Mouse (Mus musculus) embryonic facial prominence, embryonic 14.5 days (tissue): ENCODE data around the gene Cnih2. TPM values are rescaled to one million over a fixed set of nuclear protein-coding genes. Genes with fewer than 3 reads are reported as not detected.

Experiments used
- ATAC-seq: fragments of 200-750 bp; cut with Nextera tagmentation; 2 replicates; pipeline ENCODE4 v1.8.0; 2017; ENCODE audit warnings: low read depth, moderate number of reproducible peaks, moderate TSS enrichment
- DNase-seq: peaks from one replicate; pipeline ENCODE4 v3.0.0-alpha.2; 2015; ENCODE audit warnings: low spot score
- H3K27ac ChIP-seq: fragments of 300-500 bp; sonication (generic); replicated peaks from 2 replicates; pipeline ENCODE4 v1.5.1; 2014; ENCODE audit warnings: low read depth, mild to moderate bottlenecking, low read length, moderate library complexity
- H3K27me3 ChIP-seq: fragments of 300-500 bp; sonication (generic); replicated peaks from 2 replicates; pipeline ENCODE4 v1.6.1; 2014; ENCODE audit warnings: low read length; ENCODE audit not compliant: control insufficient read depth, insufficient read depth
- H3K36me3 ChIP-seq: fragments of 300-500 bp; sonication (generic); 2 replicates; pipeline ENCODE4 v1.6.1; 2014; ENCODE audit warnings: low read length, mixed read lengths; ENCODE audit not compliant: control insufficient read depth, insufficient read depth
- H3K4me1 ChIP-seq: fragments of 300-500 bp; sonication (generic); 2 replicates; pipeline ENCODE4 v1.6.1; 2014; ENCODE audit warnings: antibody characterized with exemption, low read length; ENCODE audit not compliant: control insufficient read depth, insufficient read depth
- H3K4me2 ChIP-seq: fragments of 300-500 bp; sonication (generic); 2 replicates; pipeline ENCODE4 v1.6.1; 2014; ENCODE audit warnings: low read depth, mild to moderate bottlenecking, low read length, moderate library complexity, mixed read lengths
- H3K4me3 ChIP-seq: fragments of 300-500 bp; sonication (generic); 2 replicates; pipeline ENCODE4 v1.5.1; 2014; ENCODE audit warnings: low read depth, mild to moderate bottlenecking, low read length
- H3K9ac ChIP-seq: fragments of 300-500 bp; sonication (generic); 2 replicates; pipeline ENCODE4 v1.6.1; 2014; ENCODE audit warnings: low read depth, mild to moderate bottlenecking, low read length, moderate library complexity, mixed read lengths
- H3K9me3 ChIP-seq: fragments of 300-500 bp; sonication (generic); 2 replicates; pipeline ENCODE4 v1.6.1; 2016; ENCODE audit warnings: low read length; ENCODE audit not compliant: control insufficient read depth
- WGBS: fragments of 180-500 bp; shearing (Covaris S2); extraction: QIAGEN DNeasy Blood & Tissue Kit; methylation state at CpG from one replicate; pipeline ENCODE4 v1.1.7; 2014; 5-methylcytosine and 5-hydroxymethylcytosine counted together
- polyA plus RNA-seq: library from polyadenylated mRNA; unstranded; fragments of >200 nt; fragmentation: Nextera tagmentation; extraction: Ambion mirVana; gene quantifications from 2 replicates; pipeline ENCODE4 v1.2.1, GENCODE M21; 2014

Gene Cnih2
- polyA plus RNA-seq, 1 experiment from 2014 or later: 36.0 TPM

- H3K4me1 ChIP-seq: no peaks in the 10 kb centered on the region
- ATAC-seq (peak; percentile 94), DNase-seq (peak; percentile 95)
- H3K27ac ChIP-seq: peak overlapping the region; percentile 84
- peak overlapping the region; percentile 78 for H3K9ac ChIP-seq
- peak overlapping the region; percentile 77 for H3K4me3 ChIP-seq
- 2% methylated on average over 41 of the region's 83 CpGs for WGBS
- no peaks in the 10 kb centered on the region for H3K9me3 ChIP-seq
- H3K4me2 ChIP-seq: peak overlapping the region; percentile 63
- no peaks in the 10 kb centered on the region for H3K27me3 ChIP-seq
- peaks cover 21% of the 10 kb centered on the region for H3K36me3 ChIP-seq
Observed at GRCm38 (mm10) chr19:5117494-5118383, 19.4 kb upstream of the Cnih2 start.

GRCm38 (mm10) chr19:5113783-5114182 is 15.5 kb upstream of the Cnih2 start:
- Histone ChIP-seq H3K36me3 (peaks cover 60% of the 10 kb centered on the region), H3K4me2 (no peak overlapping the region), H3K27me3 (no peaks in the 10 kb centered on the region), H3K27ac (no peak overlapping the region), H3K4me1 (no peaks in the 10 kb centered on the region), H3K9ac (no peak overlapping the region), H3K9me3 (no peaks in the 10 kb centered on the region), H3K4me3 (no peak overlapping the region)
- ATAC-seq (no peak), DNase-seq (no peak)
- WGBS: 96% methylated on average over 7 of the region's 7 CpGs

- no peak overlapping the region for H3K27ac ChIP-seq
- 75% methylated on average over 19 of the region's 19 CpGs for WGBS
- DNase-seq (no peak), ATAC-seq (no peak)
- H3K4me2 ChIP-seq: no peak overlapping the region
- H3K36me3 ChIP-seq: peaks cover 70% of the 10 kb centered on the region
- H3K9me3 ChIP-seq: no peaks in the 10 kb centered on the region
- H3K27me3 ChIP-seq: no peaks in the 10 kb centered on the region
- H3K9ac ChIP-seq: no peak overlapping the region
- H3K4me1 ChIP-seq: peaks cover 7% of the 10 kb centered on the region; the same call in 1 of the 2 replicates
- no peak overlapping the region for H3K4me3 ChIP-seq
Observed at GRCm38 (mm10) chr19:5109659-5110453, 11.5 kb upstream of the Cnih2 start.

GRCm38 (mm10) chr19:5108702-5109101 is 10.4 kb upstream of the Cnih2 start:
- DNase-seq (no peak), ATAC-seq (no peak)
- no peak overlapping the region for H3K4me3 ChIP-seq
- H3K4me1 ChIP-seq: peaks cover 7% of the 10 kb centered on the region; the same call in 1 of the 2 replicates
- WGBS: 48% methylated on average over 4 of the region's 4 CpGs
- no peak overlapping the region for H3K4me2 ChIP-seq
- 0 out of 2 replicates have a peak overlapping the region, but pooled peaks have one; percentile 14 for H3K9ac ChIP-seq
- peaks cover 72% of the 10 kb centered on the region for H3K36me3 ChIP-seq
- H3K27ac ChIP-seq: peak overlapping the region; percentile 15; the same call in 1 of the 2 replicates
- no peaks in the 10 kb centered on the region for H3K9me3 ChIP-seq
- no peaks in the 10 kb centered on the region for H3K27me3 ChIP-seq

- no peak overlapping the region for H3K4me3 ChIP-seq
- H3K4me1 ChIP-seq: peaks cover 7% of the 10 kb centered on the region; the same call in 1 of the 2 replicates
- 0 out of 2 replicates have a peak overlapping the region, but pooled peaks have one; percentile 14 for H3K9ac ChIP-seq
- no peaks in the 10 kb centered on the region for H3K9me3 ChIP-seq
- no peak overlapping the region for H3K4me2 ChIP-seq
- WGBS: 41% methylated on average over 5 of the region's 5 CpGs
- ATAC-seq (no peak), DNase-seq (peak; percentile 48)
- peak overlapping the region; percentile 15; the same call in 1 of the 2 replicates for H3K27ac ChIP-seq
- no peaks in the 10 kb centered on the region for H3K27me3 ChIP-seq
- peaks cover 72% of the 10 kb centered on the region for H3K36me3 ChIP-seq
Observed at GRCm38 (mm10) chr19:5108271-5108575, 9.9 kb upstream of the Cnih2 start.

GRCm38 (mm10) chr19:5107556-5108270 is 9.4 kb upstream of the Cnih2 start:
- Histone ChIP-seq H3K9me3 (no peaks in the 10 kb centered on the region), H3K4me3 (no peak overlapping the region), H3K4me2 (peak overlapping the region; percentile 41), H3K27ac (no peak overlapping the region; the same call in 1 of the 2 replicates), H3K36me3 (peaks cover 74% of the 10 kb centered on the region), H3K27me3 (no peaks in the 10 kb centered on the region), H3K4me1 (peaks cover 7% of the 10 kb centered on the region; the same call in 1 of the 2 replicates), H3K9ac (no peak overlapping the region; the same call in 1 of the 2 replicates)
- DNase-seq (no peak), ATAC-seq (no peak)
- WGBS: 81% methylated on average over 18 of the region's 18 CpGs

- H3K36me3 ChIP-seq: peaks cover 75% of the 10 kb centered on the region
- H3K27ac ChIP-seq: peak within 1 kb of the TSS; percentile 96
- peak; percentile 99 for DNase-seq
- WGBS: under 1% methylated on average over 16 of the region's 46 CpGs
- H3K4me1 ChIP-seq: peaks cover 7% of the 10 kb centered on the region; the same call in 1 of the 2 replicates
- no peaks in the 10 kb centered on the region for H3K27me3 ChIP-seq
- H3K9me3 ChIP-seq: no peaks in the 10 kb centered on the region
- peak; percentile 97 for ATAC-seq
- peak within 1 kb of the TSS; percentile 78 for H3K4me2 ChIP-seq
- H3K4me3 ChIP-seq: peak within 1 kb of the TSS; percentile 63
- H3K9ac ChIP-seq: peak within 1 kb of the TSS; percentile 87
Observed at GRCm38 (mm10) chr19:5106731-5107191, 8.4 kb upstream of the Cnih2 start, which contains the start of gene Rab1b. Gene Rab1b (minus strand): TSS chr19:5107072.

GRCm38 (mm10) chr19:5106074-5106473 is 7.8 kb upstream of the Cnih2 start:
- Histone ChIP-seq H3K4me1 (peaks cover 7% of the 10 kb centered on the region; the same call in 1 of the 2 replicates), H3K4me3 (peak overlapping the region; percentile 63), H3K36me3 (peaks cover 72% of the 10 kb centered on the region), H3K4me2 (peak overlapping the region; percentile 78), H3K9me3 (no peaks in the 10 kb centered on the region), H3K27me3 (no peaks in the 10 kb centered on the region), H3K9ac (peak overlapping the region; percentile 87), H3K27ac (peak overlapping the region; percentile 96)
- WGBS: 13% methylated on average over 9 of the region's 9 CpGs
- no peak for DNase-seq
- ATAC-seq: no peak
